Mouse (Mus musculus) kidney, embryonic 14.5 days (tissue): ENCODE data around the gene Sytl2. TPM values are rescaled to one million over a fixed set of nuclear protein-coding genes. Genes with fewer than 3 reads are reported as not detected.

Experiments used
- ATAC-seq: fragments of 200-750 bp; cut with Nextera tagmentation; 2 replicates; pipeline ENCODE4 v1.8.0; 2017; ENCODE audit warnings: moderate number of reproducible peaks, mild to moderate bottlenecking, moderate TSS enrichment, moderate library complexity; ENCODE audit not compliant: low FRiP score, low TSS enrichment
- H3K27ac ChIP-seq: fragments of 300-500 bp; sonication (generic); 2 replicates; pipeline ENCODE4 v1.5.1; 2014; ENCODE audit warnings: low read depth, mild to moderate bottlenecking, low read length, moderate library complexity, mixed read lengths
- H3K27me3 ChIP-seq: fragments of 300-500 bp; sonication (generic); 2 replicates; pipeline ENCODE4 v1.6.1; 2014; ENCODE audit warnings: mild to moderate bottlenecking, low read length; ENCODE audit not compliant: control insufficient read depth, insufficient read depth
- H3K36me3 ChIP-seq: fragments of 300-500 bp; sonication (generic); 2 replicates; pipeline ENCODE4 v1.6.1; 2014; ENCODE audit warnings: low read length, mixed read lengths; ENCODE audit not compliant: control insufficient read depth, insufficient read depth
- H3K4me1 ChIP-seq: fragments of 300-500 bp; sonication (generic); 2 replicates; pipeline ENCODE4 v1.6.1; 2014; ENCODE audit warnings: low read length, mixed read lengths; ENCODE audit not compliant: control insufficient read depth, insufficient read depth
- H3K4me2 ChIP-seq: fragments of 300-500 bp; sonication (generic); replicated peaks from 2 replicates; pipeline ENCODE4 v1.6.1; 2014; ENCODE audit warnings: low read depth, mild to moderate bottlenecking, low read length
- H3K4me3 ChIP-seq: fragments of 300-500 bp; sonication (generic); 2 replicates; pipeline ENCODE4 v1.5.1; 2014; ENCODE audit warnings: mild to moderate bottlenecking, low read length
- H3K9ac ChIP-seq: fragments of 300-500 bp; sonication (generic); 2 replicates; pipeline ENCODE4 v1.6.1; 2014; ENCODE audit warnings: low read depth, mild to moderate bottlenecking, low read length, moderate library complexity
- H3K9me3 ChIP-seq: fragments of 300-500 bp; sonication (generic); 2 replicates; pipeline ENCODE4 v1.6.1; 2016; ENCODE audit warnings: low read length; ENCODE audit not compliant: control insufficient read depth
- WGBS: fragments of 180-500 bp; shearing (Covaris S2); extraction: QIAGEN DNeasy Blood & Tissue Kit; methylation state at CpG from one replicate; pipeline ENCODE4 v1.1.7; 2014; 5-methylcytosine and 5-hydroxymethylcytosine counted together
- polyA plus RNA-seq: library from polyadenylated mRNA; unstranded; fragments of >200 nt; fragmentation: Nextera tagmentation; extraction: Ambion mirVana; gene quantifications from 2 replicates; pipeline ENCODE4 v1.2.1, GENCODE M21; 2014

Gene Sytl2
- polyA plus RNA-seq, 1 experiment from 2014 or later = 9.2 TPM

GRCm38 (mm10) chr7:90349014-90349413, 47.0 kb downstream of the Sytl2 start:
- ATAC-seq = no peak
- Histone ChIP-seq H3K36me3 (no peaks in the 10 kb centered on the region), H3K4me1 (no peaks in the 10 kb centered on the region), H3K4me3 (no peak overlapping the region), H3K27ac (no peak overlapping the region), H3K9ac (no peak overlapping the region), H3K27me3 (no peaks in the 10 kb centered on the region), H3K4me2 (no peak overlapping the region), H3K9me3 (no peaks in the 10 kb centered on the region)
- WGBS = 79% methylated on average over 5 of the region's 5 CpGs

- no peaks in the 10 kb centered on the region for H3K27me3 ChIP-seq
- H3K27ac ChIP-seq = no peak overlapping the region
- WGBS = 84% methylated on average over 3 of the region's 3 CpGs
- H3K4me1 ChIP-seq = no peaks in the 10 kb centered on the region
- H3K4me3 ChIP-seq = no peak overlapping the region
- H3K4me2 ChIP-seq = no peak overlapping the region
- no peaks in the 10 kb centered on the region for H3K9me3 ChIP-seq
- no peak overlapping the region for H3K9ac ChIP-seq
- no peaks in the 10 kb centered on the region for H3K36me3 ChIP-seq
- ATAC-seq = no peak
Observed at GRCm38 (mm10) chr7:90352183-90352582, 50.1 kb downstream of the Sytl2 start.

- H3K27ac ChIP-seq = no peak overlapping the region
- ATAC-seq = no peak
- H3K27me3 ChIP-seq = no peaks in the 10 kb centered on the region
- 56% methylated on average over 12 of the region's 12 CpGs for WGBS
- H3K9me3 ChIP-seq = no peaks in the 10 kb centered on the region
- no peak overlapping the region for H3K4me3 ChIP-seq
- H3K9ac ChIP-seq = no peak overlapping the region
- no peaks in the 10 kb centered on the region for H3K4me1 ChIP-seq
- no peak overlapping the region for H3K4me2 ChIP-seq
- no peaks in the 10 kb centered on the region for H3K36me3 ChIP-seq
Observed at GRCm38 (mm10) chr7:90353488-90354228, 51.6 kb downstream of the Sytl2 start.

GRCm38 (mm10) chr7:90354229-90354604, 52.2 kb downstream of the Sytl2 start:
- Histone ChIP-seq H3K4me3 (no peak overlapping the region), H3K4me1 (no peaks in the 10 kb centered on the region), H3K9me3 (no peaks in the 10 kb centered on the region), H3K4me2 (no peak overlapping the region), H3K36me3 (no peaks in the 10 kb centered on the region), H3K27me3 (no peaks in the 10 kb centered on the region), H3K27ac (no peak overlapping the region), H3K9ac (no peak overlapping the region)
- no peak for ATAC-seq
- WGBS = 92% methylated on average over 2 of the region's 2 CpGs

- H3K36me3 ChIP-seq = no peaks in the 10 kb centered on the region
- 83% methylated on average over 3 of the region's 3 CpGs for WGBS
- H3K4me1 ChIP-seq = no peaks in the 10 kb centered on the region
- no peak overlapping the region for H3K27ac ChIP-seq
- no peaks in the 10 kb centered on the region for H3K9me3 ChIP-seq
- no peaks in the 10 kb centered on the region for H3K27me3 ChIP-seq
- ATAC-seq = no peak
- no peak overlapping the region for H3K4me2 ChIP-seq
- no peak overlapping the region for H3K9ac ChIP-seq
- H3K4me3 ChIP-seq = no peak overlapping the region
Observed at GRCm38 (mm10) chr7:90355454-90355853, 53.4 kb downstream of the Sytl2 start.

- no peaks in the 10 kb centered on the region for H3K4me1 ChIP-seq
- no peaks in the 10 kb centered on the region for H3K36me3 ChIP-seq
- 49% methylated on average over 2 of the region's 2 CpGs for WGBS
- H3K9me3 ChIP-seq = no peaks in the 10 kb centered on the region
- no peak overlapping the region for H3K9ac ChIP-seq
- ATAC-seq = no peak
- H3K4me3 ChIP-seq = no peak overlapping the region
- H3K27ac ChIP-seq = no peak overlapping the region
- no peak overlapping the region for H3K4me2 ChIP-seq
- no peaks in the 10 kb centered on the region for H3K27me3 ChIP-seq
Observed at GRCm38 (mm10) chr7:90355995-90356394, 53.9 kb downstream of the Sytl2 start.

GRCm38 (mm10) chr7:90362788-90363187, 60.7 kb downstream of the Sytl2 start:
- ATAC-seq = no peak
- Histone ChIP-seq H3K4me1 (no peaks in the 10 kb centered on the region), H3K4me3 (no peak overlapping the region), H3K27me3 (no peaks in the 10 kb centered on the region), H3K36me3 (no peaks in the 10 kb centered on the region), H3K9ac (no peak overlapping the region), H3K9me3 (no peaks in the 10 kb centered on the region), H3K27ac (no peak overlapping the region), H3K4me2 (no peak overlapping the region)
- 64% methylated on average over 7 of the region's 7 CpGs for WGBS

- no peak for ATAC-seq
- Histone ChIP-seq H3K9me3 (no peaks in the 10 kb centered on the region), H3K4me3 (no peak overlapping the region), H3K9ac (no peak overlapping the region), H3K27ac (no peak overlapping the region), H3K36me3 (no peaks in the 10 kb centered on the region), H3K4me2 (no peak overlapping the region), H3K27me3 (no peaks in the 10 kb centered on the region), H3K4me1 (no peaks in the 10 kb centered on the region)
- 79% methylated on average over 6 of the region's 6 CpGs for WGBS
Observed at GRCm38 (mm10) chr7:90370071-90370851, 68.2 kb downstream of the Sytl2 start.

- no peaks in the 10 kb centered on the region for H3K4me1 ChIP-seq
- ATAC-seq = no peak
- no peaks in the 10 kb centered on the region for H3K27me3 ChIP-seq
- H3K9me3 ChIP-seq = no peaks in the 10 kb centered on the region
- H3K9ac ChIP-seq = no peak overlapping the region
- no peak overlapping the region for H3K4me3 ChIP-seq
- no peak overlapping the region for H3K4me2 ChIP-seq
- 59% methylated on average over 4 of the region's 4 CpGs for WGBS
- H3K27ac ChIP-seq = no peak overlapping the region
- no peaks in the 10 kb centered on the region for H3K36me3 ChIP-seq
Observed at GRCm38 (mm10) chr7:90372804-90373203, 70.8 kb downstream of the Sytl2 start.
